Mouse (Mus musculus) CD4-positive, CD25-positive, alpha-beta regulatory T cell (primary cell): ENCODE data around the gene Efcab6. TPM values are rescaled to one million over a fixed set of nuclear protein-coding genes. Genes with fewer than 3 reads are reported as not detected.

ENCODE experiments used
- polyA plus RNA-seq: library from polyadenylated mRNA; unstranded; fragments of 100-300 nt; shearing (Covaris generic); gene quantifications from one replicate; pipeline ENCODE4 v1.2.1, GENCODE M21; 2017

The Efcab6 gene
- polyA plus RNA-seq, result not detected

DNA sequence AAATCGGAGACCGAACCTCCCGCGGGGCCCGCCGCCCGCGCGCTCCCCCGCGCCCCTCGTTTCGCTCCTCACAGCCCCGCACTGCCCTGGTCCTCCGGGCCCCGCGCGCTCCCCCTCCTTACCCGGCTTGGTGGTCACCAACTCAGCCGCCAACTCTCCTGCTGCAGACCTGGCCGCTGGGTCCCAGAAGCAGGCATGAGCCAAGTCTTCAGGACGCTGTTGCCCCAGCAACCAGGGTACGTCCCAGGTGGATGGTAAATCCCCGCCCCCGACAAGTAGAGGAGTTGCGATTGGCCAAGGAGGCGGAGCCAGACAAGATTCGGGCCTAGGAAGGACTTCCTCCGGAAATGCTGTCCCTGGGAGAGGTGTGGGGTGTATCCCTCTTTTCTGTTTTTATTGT, at the start of gene Efcab6:
Gene Efcab6, minus strand, starts transcription at position 240 of the 400 bp plus-strand sequence.

DNA sequence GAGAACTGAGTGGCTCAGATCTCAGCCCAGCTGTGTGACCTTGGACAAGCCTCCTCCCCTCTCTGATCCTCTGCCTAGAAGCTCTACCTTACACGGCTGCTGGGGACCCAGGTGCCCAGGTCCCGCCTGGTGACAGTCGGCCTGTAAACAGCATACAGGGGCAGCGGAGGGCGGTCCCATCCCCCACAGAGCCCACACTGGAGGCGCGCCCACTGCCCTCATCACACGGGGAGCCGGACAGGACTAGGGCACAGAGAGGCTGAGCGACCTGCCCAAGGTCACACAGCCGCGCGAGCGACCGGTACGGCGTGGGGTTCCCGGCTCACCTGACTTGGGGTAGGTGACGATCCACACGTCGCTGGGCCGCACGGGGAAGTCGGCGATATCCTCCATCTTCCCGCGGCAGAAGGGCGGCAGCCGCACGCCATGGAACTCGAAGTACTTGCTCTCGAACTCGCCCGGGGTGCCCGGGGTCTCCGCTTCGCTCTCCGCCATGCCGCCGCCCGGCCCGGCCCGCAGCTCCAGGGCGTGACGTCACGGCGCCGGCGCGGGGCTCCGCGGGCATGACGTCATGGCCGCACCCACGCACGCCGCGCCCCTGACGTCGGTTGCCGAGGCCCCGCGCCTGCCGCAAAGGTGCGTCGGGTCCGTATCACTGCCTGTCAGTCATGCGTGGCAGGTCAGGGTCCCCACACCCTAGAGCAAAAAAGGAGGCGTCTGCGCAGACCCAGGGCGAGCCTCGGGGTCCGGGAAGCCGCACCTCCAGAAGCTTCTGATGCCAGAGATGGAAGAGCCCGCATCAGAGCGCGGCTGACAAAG, 40.1 kb upstream of the Efcab6 start, which contains the start of gene Sult4a1:
Gene Sult4a1, minus strand, starts transcription at position 650 of the 819 bp plus-strand sequence.

Other genes starting within 250 kb of the Efcab6 start
- gene Sult4a1, start 40.4 kb upstream of the Efcab6 start, polyA plus RNA-seq, result 0.36 TPM
- not detected for gene Pnpla5, start 57.8 kb upstream of the Efcab6 start, polyA plus RNA-seq
- gene Pnpla3, start 102.5 kb upstream of the Efcab6 start, polyA plus RNA-seq, result 0.41 TPM
- gene Samm50, start 126.9 kb upstream of the Efcab6 start, polyA plus RNA-seq, result 119 TPM
- 0.59 TPM for gene Parvb, start 166.7 kb upstream of the Efcab6 start, polyA plus RNA-seq